Mouse (Mus musculus) E14TG2a.4 (cell line): ENCODE results near the gene Cdh12.
"Not testable (repeated sequence)": the region's sequence is repeated elsewhere in the genome, so short reads cannot be mapped to it uniquely, and the experiment has no call there.

Experiments used
- H3K27me3 ChIP-seq: 2 replicates; pipeline ENCODE4 v1.6.1; 2014; ENCODE audit warnings: low read length, control low read depth; ENCODE audit not compliant: insufficient read depth
- H3K36me3 ChIP-seq: 2 replicates; pipeline ENCODE4 v1.6.1; 2014; ENCODE audit warnings: low read length, control low read depth; ENCODE audit not compliant: insufficient read depth
- H3K4me1 ChIP-seq: replicated peaks from 2 replicates; pipeline ENCODE4 v1.6.1; 2014; ENCODE audit warnings: low read depth, low read length, control low read depth
- H3K4me3 ChIP-seq: replicated peaks from 2 replicates; pipeline ENCODE4 v1.5.1; 2014; ENCODE audit warnings: mild to moderate bottlenecking, low read length
- H3K9me3 ChIP-seq: 2 replicates; pipeline ENCODE4 v1.6.1; 2014; ENCODE audit warnings: low read length, control low read depth
- CTCF ChIP-seq: conservative IDR thresholded peaks from 2 replicates; pipeline ENCODE4 v1.5.1; 2014; ENCODE audit warnings: low read length
- NANOG ChIP-seq: IDR thresholded peaks from 2 replicates; pipeline ENCODE4 v1.6.1; 2014; ENCODE audit warnings: borderline replicate concordance, low read length, mixed read lengths
- POU5F1 ChIP-seq: IDR thresholded peaks from 2 replicates; pipeline ENCODE4 v1.6.1; 2014; ENCODE audit warnings: low read length, borderline replicate concordance

Gene Cdh12

DNA sequence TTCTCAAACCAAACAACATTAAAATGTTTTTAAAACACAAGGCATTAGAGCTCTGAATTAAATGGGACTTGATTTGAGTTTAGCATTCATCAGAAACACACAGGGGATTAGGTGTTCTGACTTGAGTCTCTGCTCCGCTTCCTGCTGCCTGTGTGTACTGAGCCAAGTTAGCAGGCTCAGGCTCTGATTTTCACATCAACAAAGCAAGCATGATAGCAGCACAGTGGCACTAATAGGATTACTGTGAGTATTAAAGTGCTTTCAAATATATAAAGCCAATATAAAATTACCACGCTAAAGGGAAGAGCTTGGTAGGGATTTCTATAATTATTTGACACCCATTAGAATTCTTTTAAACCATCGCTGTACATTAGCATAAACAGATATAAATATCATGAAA is 895.7 kb downstream of the Cdh12 start:
- Histone ChIP-seq H3K4me1 (no peaks in the 10 kb centered on the region), H3K4me3 (no peak overlapping the region), H3K9me3 (no peaks in the 10 kb centered on the region), H3K27me3 (no peaks in the 10 kb centered on the region), H3K36me3 (no peaks in the 10 kb centered on the region)
- no peak for TF ChIP-seq CTCF
- TF ChIP-seq NANOG, result no peak
- no peak for TF ChIP-seq POU5F1

DNA sequence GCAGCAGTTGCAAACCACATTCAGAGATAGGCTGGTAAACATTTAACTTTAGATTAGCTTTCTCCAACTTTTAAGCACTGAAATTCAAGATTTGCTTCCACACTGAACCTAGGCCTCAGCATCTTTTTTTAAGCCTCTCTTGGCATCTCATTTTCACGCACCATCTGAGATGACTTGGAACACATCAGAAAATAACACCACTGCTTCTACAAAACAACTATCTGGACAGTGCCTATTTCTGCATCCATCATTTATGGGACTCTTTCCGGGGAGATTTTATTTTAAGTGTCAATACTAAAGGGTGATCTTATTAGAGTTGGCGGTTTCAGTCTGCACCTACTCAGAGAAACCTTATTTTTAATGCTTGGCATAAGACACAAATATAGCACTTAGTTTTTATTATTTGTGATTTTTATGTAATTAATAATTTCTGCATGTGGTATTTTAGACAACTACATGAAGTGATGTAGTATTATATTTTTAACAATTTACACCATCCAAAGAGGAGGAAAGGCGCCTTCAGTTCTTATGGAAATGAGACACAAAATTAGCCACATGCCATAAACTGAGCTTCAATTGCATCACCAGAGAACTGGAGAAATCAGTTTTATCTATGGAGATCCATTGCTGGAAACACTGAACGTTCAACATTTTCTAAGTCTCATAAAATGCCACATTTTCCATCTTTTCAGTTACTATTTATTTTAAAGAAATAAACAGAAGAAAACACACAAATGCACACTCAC is 906.5 kb downstream of the Cdh12 start:
- H3K4me1 ChIP-seq, result no peaks in the 10 kb centered on the region
- H3K9me3 ChIP-seq, result no peaks in the 10 kb centered on the region
- no peak overlapping the region for H3K4me3 ChIP-seq
- no peaks in the 10 kb centered on the region for H3K36me3 ChIP-seq
- TF ChIP-seq CTCF, result no peak
- TF ChIP-seq NANOG, result no peak
- no peak for TF ChIP-seq POU5F1
- no peaks in the 10 kb centered on the region for H3K27me3 ChIP-seq

DNA sequence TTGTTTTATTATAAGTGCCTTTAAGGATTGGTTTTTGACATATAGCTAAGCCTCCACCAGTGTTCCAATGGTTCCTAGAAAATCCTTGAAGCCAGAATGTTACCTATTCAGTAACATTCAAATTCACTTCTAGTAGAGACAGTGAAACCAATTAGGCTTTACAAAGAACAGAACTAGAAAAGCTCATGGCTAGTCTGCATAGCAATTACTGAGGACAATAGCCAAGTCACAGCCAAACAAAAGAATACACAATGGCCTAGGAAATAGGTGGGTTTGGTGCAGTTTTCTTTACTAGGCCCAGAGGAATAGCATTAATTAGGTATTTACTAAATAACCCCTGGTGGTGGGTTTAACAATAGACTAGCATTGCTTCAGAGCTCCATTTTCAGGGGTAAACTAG is 917.3 kb downstream of the Cdh12 start:
- TF ChIP-seq CTCF, result peak; percentile 15
- no peak for TF ChIP-seq POU5F1
- TF ChIP-seq NANOG, result peak; percentile 99
- Histone ChIP-seq H3K9me3 (no peaks in the 10 kb centered on the region), H3K4me3 (no peak overlapping the region), H3K4me1 (peaks cover 17% of the 10 kb centered on the region), H3K27me3 (no peaks in the 10 kb centered on the region), H3K36me3 (no peaks in the 10 kb centered on the region)

DNA sequence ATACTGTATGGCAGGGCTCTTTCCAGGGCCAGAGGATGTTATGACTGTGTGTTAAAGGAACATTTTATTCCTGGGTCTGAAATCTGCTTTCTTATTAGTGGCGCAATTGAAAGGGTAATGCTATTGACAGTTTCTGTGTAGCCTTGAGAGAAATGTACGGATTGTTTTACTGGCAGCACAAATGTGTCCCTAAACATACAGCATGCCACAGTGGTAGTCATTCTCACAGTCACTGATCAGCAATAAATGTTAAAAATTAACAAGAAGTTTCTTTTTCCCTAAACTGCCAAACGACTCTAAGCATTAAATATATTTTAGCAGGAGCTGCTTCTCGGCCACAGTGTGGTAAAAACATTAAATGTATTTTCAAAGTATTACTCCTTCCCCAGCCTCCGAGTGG is 926.4 kb downstream of the Cdh12 start:
- Histone ChIP-seq H3K27me3 (no peaks in the 10 kb centered on the region), H3K36me3 (no peaks in the 10 kb centered on the region), H3K4me1 (no peaks in the 10 kb centered on the region), H3K4me3 (no peak overlapping the region), H3K9me3 (no peaks in the 10 kb centered on the region)
- TF ChIP-seq CTCF (no peak), POU5F1 (no peak), NANOG (no peak)

DNA sequence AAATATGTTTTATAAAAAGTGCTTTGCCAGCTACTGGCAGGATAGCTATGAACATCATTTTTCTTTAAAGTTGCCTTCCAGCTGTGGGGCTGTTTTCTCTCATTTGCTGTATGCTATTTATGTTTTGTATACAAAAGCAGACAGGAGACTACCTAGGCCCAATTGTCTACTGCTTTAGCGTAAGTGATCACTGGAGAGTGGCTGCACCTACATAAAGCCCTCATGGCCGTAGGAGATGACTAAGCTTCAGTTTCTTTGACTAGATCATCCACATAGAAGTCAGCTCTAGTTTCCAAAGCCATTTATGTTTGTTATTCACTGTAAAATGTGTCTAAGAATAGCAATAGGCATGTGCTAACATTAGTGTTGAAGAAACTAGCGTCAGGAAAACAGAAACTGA is 926.8 kb downstream of the Cdh12 start:
- no peaks in the 10 kb centered on the region for H3K27me3 ChIP-seq
- no peak overlapping the region for H3K4me3 ChIP-seq
- H3K9me3 ChIP-seq, result no peaks in the 10 kb centered on the region

DNA sequence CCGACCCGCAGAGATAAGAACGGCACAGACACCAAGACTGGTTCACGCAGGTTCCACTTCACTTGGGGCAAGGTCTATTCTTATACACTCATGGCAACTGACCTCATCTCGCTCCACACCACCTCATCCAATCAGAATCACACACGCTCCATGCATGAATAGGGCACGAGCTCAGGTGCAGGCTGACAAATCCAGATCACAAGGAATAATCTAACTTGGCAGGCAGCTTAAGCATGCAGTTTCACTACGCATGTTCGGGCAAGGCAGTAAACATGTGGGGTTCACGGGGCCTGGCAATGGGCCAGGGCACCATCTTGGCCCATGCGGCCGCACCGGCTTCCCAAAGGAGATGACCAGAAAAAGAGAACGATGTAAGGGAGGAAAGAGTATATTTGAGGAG is 942.4 kb downstream of the Cdh12 start:
- not testable (repeated sequence) for H3K36me3 ChIP-seq, H3K9me3 ChIP-seq, H3K4me1 ChIP-seq, H3K4me3 ChIP-seq, H3K27me3 ChIP-seq

More for the DNA sequence above, 926.8 kb downstream of the Cdh12 start:
- TF ChIP-seq CTCF, result no peak
- TF ChIP-seq NANOG, result no peak
- no peak for TF ChIP-seq POU5F1
- Histone ChIP-seq H3K4me1 (no peaks in the 10 kb centered on the region), H3K36me3 (no peaks in the 10 kb centered on the region)

DNA sequence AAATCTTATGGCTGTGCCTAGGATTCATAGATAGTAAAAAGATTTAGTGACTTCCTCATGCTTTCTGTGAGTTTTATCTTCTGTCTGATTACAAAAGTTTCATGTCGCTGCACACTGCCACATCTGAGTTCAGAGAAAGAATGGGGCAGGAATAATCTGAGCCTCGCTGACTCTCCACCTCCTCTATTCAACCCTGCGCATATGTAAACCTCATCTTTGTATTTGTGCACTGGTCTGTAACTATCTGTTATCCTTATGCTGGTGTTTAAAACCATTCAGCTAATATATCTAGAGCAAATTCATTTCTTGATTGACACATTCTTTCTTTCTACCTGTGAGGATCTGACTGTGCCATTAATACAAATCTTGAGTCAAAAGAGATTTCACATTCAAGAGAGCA is 944.0 kb downstream of the Cdh12 start:
- H3K9me3 ChIP-seq, result no peaks in the 10 kb centered on the region
- no peak for TF ChIP-seq NANOG
- TF ChIP-seq POU5F1, result no peak
- no peak for TF ChIP-seq CTCF
- H3K4me3 ChIP-seq, result no peak overlapping the region
- no peaks in the 10 kb centered on the region for H3K27me3 ChIP-seq
- no peaks in the 10 kb centered on the region for H3K36me3 ChIP-seq
- H3K4me1 ChIP-seq, result no peaks in the 10 kb centered on the region

DNA sequence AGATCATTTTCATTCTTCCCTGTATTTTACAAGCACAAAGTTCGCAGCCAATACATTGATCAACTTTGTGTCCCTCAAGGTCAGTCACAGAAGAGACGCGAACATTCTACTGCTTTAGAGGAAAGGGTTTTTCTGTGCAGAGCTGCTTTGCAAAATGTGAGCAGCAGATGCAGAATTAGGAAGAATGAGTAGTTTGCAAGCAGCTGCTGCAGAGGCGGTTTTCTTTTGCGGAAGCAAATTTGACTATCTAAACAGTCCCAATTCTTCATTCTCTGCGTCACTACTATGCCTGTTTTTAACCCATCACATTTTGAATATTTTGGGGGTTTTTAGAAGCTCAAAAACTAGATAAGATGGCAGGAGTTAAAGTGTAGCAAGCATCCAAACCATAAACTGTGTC is 956.1 kb downstream of the Cdh12 start:
- H3K4me1 ChIP-seq, result no peaks in the 10 kb centered on the region
- H3K27me3 ChIP-seq, result no peaks in the 10 kb centered on the region
- TF ChIP-seq CTCF, result no peak
- no peak for TF ChIP-seq NANOG
- no peak for TF ChIP-seq POU5F1
- no peak overlapping the region for H3K4me3 ChIP-seq
- no peaks in the 10 kb centered on the region for H3K36me3 ChIP-seq
- H3K9me3 ChIP-seq, result no peaks in the 10 kb centered on the region
